Mouse (Mus musculus): ENCODE data around the gene 1810013L24Rik.
"Not testable (repeated sequence)": the region's sequence is repeated elsewhere in the genome, so short reads cannot be mapped to it uniquely, and the experiment has no call there.

Gene 1810013L24Rik

DNA sequence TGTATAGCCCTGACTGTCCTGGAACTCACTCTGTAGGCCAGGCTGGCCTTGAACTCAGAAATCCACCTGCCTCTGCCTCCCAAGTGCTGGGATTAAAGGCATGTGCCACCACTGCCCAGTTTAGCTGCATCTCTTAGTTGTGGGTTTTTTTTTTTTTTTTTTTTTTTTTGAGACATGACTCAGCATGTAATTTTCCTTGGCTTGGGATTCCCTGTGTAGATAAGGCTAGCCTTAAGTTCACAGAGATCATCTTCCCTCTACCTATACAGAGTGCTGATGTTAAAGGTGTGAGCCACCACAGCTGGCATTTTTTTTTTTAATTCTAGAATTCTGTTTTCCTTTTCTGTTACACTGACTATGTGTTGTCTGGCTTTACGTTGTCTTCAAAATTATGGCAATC, 7.7 kb downstream of the 1810013L24Rik start:
- no peak for DNase-seq

DNA sequence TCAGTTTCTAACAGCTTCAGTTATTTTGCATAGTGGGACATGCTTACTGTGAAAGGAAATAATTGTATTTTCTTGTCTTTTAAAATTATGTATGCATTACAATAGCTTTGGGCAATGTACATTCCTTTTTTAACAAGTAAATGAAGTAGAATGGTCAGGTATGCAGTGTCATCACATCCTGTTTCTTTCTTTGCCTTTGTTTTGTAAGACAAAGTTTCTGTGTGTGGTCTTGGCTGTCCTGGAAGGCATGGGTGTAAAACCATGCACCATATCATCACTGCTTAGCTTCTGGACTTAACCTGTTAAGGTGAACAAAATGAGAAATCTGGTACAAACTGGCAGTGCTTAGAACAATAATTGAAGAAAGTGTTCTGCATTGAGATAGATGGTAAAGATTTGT, 9.0 kb downstream of the 1810013L24Rik start:
- no peak for DNase-seq

DNA sequence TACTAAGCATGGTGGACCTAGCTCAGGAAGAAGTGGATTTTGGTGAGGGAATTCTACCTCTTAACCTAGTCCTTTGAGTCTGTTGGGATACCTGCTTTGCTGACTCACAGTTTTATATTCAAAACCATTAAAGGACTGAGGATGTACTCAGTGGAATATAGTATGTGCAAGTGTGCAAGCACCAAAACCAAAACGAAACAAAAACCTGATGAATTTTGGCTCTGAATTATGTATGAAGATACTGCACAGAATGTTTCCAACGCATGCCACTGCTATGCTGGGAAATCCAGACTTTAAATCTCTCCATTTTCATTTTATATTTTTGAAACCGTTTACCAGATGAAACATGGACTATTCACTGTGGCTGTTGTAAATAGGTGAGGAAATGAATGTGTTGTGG, 10.7 kb downstream of the 1810013L24Rik start:
- no peak for DNase-seq

DNA sequence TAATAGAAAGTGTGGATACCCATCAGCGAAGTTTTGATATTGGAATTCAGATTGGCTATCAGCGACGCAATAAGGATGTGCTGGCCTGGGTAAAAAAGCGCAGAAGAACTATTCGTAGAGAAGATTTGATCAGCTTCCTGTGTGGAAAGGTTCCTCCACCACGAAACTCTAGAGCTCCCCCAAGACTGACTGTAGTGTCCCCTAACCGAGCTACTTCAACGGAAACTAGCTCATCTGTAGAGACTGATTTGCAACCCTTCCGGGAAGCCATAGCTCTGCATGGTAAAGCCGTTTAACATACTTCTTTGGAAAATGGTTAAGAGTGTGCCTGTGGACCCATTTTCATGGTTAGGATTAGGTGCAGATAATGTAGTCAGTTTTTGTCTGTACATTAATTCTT, 13.1 kb downstream of the 1810013L24Rik start:
- DNase-seq = no peak

DNA sequence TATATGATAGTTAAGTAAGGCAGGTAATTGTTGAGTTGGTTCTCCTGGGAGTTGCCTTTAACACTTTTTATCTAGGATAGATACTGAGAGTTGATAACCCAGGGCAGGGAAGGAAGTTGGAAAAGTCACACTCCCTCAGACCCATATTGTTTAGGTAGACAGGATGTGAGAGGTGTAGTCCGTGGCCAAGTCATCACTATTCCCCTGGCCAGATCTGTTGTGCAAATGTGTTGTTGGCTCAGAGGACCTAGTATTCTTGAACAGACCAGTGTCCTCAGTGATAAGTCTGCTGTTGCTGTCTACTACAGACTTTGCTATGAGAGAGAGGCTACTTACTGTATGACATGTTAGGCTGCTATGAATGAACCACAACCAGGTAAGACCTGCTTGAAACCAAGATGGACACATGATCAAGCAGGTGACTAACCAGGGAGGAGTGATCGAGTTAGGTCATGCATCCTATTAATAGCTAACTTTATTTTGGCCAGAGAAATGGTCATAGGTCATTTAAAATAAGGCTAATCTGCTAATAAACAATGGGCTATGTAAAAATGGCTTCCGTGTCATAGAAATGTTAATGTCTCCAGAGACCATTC, 13.8 kb downstream of the 1810013L24Rik start:
- no peak for DNase-seq

DNA sequence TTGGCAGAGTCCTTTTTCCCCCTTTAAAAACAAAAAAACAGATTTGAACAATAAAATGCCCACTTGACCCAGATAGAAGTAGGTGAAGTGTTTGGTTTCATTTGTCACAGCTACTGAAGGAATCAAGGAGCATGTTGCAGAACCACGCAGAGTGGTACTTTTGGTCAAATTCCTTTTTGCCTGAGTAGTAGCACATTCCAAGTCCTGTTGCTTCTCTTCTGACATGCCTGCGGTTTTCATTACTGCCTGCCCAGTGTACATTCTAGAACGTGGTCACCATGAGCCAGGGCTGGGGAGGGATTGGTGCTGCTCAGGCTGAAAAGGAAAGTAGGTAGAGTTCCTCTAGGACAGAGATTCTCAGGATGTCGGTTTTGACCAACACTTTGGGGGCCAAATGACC, 16.1 kb downstream of the 1810013L24Rik start:
- no peak for DNase-seq

DNA sequence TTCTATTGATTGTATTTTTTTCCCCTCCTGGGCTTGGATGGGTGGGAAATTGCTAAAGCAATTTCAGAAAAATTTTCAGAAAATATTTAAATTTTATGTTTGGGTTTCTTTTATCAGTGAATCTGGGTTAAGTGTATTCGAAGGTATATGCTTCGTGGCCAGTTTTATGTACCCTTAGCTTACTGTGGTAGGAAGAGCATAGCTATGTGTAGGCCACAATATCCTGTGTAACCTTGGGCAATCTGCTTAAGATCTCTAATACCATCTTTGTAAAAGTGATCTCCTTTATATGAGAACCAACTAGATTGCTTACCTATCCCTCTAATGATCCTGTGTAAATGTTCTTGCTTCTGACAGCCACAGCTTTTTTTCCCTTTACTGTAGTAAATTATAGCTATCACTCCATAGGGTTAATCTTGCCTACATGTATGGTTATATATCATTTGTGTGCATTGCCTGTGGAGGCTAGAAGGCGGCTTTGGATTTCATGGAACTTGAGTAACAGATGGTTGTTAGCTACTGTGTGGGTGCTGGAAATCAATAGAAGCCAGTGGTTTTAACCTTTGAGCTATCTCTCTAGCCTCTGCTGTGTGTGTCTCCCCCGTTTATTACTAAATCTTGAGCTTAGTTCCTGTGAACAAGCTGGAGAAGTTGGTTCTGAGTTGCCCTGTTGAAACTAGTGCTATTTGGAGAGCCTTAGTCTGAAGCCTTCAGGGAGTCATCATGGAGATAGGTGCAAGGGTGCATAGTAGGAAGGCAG, 18.6 kb downstream of the 1810013L24Rik start:
- no peak for DNase-seq

DNA sequence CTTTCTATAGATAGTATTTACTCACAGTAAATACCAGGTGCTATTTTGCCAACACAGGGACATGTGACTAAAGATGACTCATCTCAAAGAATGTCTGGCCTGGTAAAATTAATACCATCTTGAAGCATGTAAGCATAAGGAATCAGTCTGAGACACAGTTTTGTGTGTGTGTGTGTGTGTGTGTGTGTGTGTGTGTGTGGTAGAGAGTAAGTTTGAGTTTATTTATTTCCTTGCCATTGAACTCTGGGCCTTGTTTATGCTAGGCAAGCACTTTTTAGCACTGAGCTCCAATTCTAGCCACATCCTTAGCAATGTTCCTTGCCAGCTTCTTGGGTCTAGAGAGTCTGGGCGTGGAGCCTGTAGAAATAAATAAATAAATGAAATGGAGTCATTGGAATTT, 20.0 kb downstream of the 1810013L24Rik start:
- no peak for DNase-seq

DNA sequence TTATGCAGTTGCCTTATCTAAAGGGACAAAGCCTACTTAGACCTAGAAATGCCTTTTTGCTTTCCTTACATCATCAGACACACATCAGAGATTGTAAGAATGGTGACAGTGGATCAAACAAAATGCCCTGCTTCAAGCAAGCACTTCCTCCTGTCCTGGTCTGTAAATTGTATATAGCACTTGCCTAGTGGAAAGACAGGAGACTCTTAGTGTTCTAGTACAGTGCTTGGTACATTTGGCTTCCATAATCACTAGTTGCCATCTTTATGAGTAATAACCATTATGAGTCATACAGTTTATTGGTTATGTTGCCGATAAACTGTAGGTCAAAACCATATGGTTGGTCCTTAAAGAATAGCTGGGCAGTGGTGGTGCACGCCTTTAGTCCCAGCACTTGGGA, 25.2 kb downstream of the 1810013L24Rik start:
- no peak for DNase-seq

DNA sequence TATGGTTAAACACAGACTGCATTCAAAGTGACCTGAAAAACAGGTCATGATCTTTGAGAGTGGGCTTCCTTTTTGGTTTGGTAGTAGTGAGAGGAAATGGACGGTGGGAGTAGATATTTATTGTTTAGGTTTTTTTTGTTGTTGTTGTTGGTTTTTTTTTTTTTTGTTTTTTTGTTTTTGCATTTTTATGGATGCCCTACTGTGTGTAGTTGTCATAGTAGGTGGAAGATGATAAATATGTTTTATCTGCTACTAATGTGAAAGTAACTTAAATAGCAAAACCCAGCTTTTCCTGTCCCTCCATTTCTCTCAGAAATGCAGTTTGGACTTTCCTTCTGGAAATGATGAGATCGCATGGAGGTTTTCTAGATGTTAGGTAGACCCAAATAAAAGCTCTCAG, 26.9 kb downstream of the 1810013L24Rik start:
- no peak for DNase-seq

DNA sequence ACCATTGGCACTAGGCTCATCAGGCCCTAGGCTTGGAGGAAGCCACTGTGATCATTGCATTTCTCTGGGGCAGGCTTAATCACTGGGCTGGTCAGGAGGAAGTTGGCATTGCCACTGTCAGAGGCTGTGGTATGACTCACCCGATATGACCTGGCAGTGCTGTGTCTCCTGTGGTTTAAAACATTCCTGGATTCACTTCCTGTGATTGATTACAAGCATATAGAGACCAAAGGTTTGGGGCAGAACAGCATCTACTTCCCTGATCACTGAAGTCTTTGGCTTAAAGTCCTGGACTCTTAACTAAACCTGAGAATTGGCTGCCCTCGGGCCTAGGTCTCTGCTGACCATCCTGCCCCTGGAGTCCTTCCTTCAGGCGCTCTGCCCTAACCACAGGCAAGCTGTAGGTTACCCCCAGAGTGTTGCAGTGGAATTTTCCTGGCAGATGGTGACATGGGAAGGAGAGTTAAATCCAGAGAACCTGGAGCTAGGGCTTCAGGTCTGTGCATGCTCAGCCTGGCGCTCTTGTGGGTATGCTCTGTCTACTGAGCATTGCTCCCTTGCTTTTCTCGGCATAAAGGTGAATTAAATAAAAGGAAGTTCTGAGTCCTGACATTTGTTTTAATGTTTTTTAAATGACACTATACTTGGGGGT, 32.6 kb downstream of the 1810013L24Rik start:
- peak; percentile 29 to 51 for DNase-seq

DNA sequence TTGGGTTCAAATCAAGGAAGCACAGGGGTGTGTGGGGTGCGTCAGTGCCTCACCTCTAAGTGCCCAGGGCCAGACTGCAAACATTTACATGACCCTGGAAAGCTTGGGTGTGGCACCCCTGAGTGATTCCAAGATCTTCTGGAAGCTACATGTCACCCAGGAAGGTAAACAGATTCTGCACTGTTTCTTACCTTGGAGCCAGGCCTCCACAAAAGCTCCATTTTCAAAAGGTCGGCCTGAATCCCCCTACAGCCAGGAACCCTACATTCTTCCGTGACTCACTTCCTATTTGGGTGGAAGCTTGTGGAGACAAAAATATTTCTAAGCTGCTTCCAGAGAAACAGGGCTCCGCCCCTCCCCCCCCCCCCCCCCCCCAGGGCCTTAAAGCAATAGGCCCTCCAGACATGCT, 34.3 kb downstream of the 1810013L24Rik start:
- DNase-seq = no peak

DNA sequence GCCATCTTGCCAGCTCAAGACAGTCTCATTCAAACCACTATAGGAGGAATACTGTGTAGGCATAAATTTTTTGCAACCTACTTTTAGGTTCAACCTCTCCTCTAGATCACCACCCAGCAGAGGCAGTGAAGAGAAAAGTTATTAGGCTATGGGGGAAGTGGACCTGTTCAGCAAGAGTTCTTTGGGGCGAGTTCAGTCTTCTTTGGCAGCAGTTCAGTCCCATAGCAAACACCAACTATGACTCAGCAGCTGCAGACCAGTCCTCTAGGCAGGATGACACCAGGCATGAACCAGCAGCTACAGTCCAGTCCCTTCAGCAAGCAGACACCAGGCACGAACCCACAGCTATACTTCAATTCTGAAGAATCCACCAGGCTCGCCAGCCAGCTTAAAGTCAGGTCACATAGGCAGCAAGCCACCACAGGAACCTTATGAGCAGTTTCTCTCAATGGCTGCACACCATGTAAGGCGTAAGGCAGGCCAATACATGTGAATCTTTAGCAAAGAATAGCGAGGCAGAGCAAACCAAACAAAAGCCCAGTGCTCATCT, 37.6 kb downstream of the 1810013L24Rik start:
- DNase-seq = no peak

DNA sequence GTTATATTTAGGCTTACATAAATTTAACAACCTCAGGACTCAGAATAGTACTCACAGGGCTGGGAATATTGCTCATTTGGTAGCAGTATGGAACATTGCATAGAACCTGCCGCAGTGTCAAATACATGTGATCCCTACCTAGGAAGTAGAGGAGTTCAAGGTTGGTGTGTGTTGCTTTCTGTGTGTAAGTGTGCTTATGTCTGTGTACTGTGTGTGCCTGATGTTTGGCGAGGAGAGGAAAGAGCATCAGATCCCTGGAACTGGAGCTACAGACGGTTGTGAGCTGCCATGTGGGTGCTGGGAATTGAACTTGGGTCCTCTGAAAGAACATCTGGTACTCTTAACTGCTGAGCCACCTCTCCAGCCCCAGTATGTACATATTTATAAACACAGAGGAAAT, 38.6 kb downstream of the 1810013L24Rik start:
- DNase-seq = no peak

DNA sequence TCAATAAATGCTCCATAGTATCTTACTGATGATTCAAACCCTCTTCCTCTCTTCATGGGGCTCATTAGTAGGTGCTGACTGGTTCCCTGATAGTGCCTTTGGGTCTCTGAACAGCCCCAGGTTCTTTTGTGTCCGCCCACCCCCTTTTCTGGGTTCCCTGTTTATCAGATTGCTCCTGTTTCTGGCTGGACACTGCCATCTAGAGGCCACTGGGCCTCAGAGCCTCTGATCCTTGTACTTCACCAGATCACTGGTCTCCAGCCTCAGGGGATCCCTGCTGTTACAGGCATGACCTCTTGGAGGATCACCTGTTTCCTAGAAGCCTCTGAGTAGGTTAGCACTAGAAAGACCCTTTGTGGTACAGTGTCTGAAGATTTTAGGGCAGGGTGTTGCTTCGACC, 39.8 kb downstream of the 1810013L24Rik start:
- DNase-seq = peak; percentile 86 to 87

DNA sequence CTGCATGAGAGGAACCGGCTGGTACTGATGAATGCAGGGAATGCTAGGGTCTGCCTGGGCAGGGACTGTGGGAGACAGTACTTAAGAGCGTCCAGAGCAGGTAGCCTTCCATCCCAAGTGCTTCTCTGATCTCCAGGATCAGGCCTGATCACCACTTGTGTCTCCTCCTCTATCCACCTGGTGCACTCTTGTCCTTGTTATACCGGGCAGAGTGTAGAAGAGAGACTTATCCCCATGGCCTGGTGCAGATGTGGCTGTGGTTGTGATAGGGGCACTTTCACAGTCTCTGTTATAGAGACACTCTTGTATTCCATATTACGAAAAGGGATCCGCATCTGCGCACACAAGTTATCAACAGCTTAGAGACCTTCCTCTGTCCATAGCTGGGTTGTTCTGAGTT, 41.5 kb downstream of the 1810013L24Rik start:
- DNase-seq = no peak

DNA sequence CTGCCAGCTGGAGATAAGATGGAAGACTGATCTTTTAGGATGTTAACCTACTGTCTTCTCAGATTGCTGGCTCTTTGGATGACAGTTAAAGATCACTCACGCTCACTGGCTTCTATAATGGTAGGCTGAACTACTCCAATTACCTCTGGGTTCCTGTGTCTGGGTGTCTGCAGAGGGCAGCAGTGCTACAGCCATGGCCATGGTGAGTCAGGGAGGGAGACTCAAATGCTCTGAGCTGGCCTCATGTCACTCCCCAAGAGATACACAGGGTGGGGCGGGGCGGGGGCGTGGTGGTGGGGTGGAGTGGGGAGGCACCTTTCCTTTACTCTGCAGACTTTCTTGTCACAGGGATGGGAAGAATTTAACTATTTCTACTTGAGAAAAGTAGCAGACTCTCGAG, 42.1 kb downstream of the 1810013L24Rik start:
- no peak for DNase-seq

DNA sequence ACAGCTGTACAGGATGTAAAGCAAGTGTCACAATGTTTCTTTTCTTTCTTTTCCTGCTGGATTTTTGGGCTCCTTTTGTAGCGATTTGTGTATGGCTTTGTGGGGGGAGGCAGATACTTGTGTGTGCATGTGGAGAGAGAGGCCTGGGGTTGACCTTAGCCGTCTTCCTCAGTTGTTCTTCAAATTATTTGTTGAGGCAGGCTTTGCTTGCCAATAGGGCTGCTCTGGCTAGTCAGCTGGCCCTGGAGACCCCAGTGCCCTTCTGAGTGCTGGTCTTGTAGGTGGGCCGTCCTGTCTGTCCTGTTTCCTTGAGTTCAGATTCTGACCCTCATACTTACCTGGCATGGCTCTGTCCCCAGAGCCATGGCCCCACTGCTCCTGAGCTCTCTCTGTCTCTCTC, 42.6 kb downstream of the 1810013L24Rik start:
- DNase-seq = no peak

DNA sequence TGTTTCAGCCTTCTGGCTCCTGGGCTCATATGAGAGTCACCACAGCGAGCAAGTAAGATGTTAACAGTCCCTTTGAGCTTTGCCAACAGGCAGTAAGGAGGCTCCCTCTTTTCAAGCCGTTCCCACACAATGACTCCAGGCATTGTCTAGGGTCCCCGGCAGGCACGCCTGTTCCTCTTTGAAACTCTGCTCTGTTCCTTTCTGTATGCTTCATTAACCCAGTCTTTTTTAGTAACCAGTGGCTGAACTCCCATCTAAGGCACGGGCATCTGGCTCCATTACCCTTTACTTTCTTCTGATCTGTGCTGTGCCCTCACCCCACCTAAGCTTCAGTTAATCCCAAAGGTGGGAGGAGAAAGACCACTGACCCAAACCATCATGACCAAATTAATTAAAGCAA, 50.2 kb downstream of the 1810013L24Rik start:
- no peak for DNase-seq

DNA sequence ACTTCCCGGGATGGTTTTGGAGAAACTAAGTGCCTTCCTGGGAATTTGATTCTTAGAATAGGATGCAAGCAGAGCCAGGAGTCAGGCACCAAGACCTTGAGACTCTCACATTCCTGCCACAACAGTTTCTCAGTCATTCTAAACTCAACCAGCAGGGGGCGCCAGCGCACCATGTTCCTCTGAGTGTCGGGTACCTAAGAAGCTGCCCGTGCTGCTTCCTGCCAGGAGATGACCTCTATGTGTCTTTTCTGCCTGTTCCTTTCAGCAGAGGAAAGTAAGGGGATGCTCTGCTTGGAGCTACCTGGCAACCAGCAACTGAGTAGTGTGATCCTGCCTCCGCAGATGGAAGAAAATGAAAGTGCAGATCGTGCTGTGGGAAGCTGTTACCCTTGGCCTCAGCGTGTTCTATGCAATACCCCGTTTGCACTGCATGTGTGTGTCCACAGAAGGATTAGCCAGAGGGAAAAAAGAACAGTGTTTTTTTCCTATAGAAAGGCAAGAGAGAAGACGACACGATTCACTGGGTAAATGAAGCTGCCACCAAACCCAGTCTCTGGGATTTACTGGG, 53.9 kb downstream of the 1810013L24Rik start:
- DNase-seq = peak; percentile 97 to 98

DNA sequence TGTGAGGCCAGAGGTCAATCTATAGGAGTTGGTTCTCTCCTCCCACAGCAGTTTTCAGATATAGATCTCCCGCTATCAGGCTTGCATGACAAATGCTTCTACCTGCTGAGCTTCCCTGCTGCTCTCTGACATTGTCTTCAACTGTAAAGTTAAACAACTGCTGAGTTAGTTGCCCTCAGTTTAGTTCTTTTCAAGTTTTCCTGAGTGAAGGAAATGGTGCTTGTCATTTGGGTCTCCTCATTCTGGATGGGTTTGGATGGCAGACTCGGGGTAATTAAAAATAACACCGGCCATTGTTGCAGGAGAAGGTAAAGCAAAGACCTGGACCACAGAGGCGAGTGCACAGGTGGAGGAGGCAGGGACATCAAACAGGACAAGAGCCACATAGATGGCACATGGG, 64.3 kb downstream of the 1810013L24Rik start:
- not testable (repeated sequence) for DNase-seq

DNA sequence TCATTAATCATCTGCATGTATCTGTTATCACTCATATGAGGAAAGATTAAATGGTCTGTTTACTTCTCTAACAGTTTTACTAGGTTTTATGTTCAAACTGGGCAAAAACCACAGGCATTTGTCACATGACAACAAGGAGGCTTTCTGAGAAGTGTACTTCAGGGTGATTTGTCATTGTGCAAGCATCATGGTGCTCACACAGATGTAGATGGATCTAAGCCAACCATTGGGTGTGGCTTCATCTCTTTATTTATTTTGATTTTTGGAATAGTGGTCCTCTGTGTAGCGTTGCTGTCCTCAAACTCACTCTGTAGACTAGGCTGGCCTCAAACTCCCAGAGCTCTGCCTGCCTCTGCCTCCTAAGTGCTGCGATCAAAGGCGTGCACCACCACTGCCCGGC, 65.4 kb downstream of the 1810013L24Rik start:
- DNase-seq = no peak

DNA sequence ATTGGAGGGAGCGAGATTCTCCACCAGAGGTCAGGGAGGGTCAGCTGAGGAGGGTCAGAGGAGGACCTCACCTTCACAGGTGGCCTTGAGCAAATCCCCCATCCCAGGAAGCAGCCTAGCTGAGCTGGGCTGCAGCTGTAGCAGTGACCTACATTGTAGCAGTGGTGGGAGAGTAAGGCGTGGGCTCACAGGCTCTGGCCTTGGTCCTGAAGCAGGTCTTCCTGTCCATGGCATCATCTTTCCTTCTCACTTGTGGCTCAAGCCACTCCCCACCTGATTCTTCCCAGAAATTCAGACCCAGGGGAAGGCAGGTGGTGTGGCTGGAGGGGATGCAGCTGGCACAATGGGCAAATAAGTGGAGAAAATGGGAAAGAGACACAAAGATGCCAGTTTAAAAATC, 76.2 kb downstream of the 1810013L24Rik start:
- not testable (repeated sequence) for DNase-seq
